Mouse (Mus musculus): ENCODE data around the gene Flt3l. TPM values are rescaled to one million over a fixed set of nuclear protein-coding genes. Genes with fewer than 3 reads are reported as not detected.
"Not testable (repeated sequence)": the region's sequence is repeated elsewhere in the genome, so short reads cannot be mapped to it uniquely, and the experiment has no call there.

The Flt3l gene
- polyA plus RNA-seq, 1 experiment from 2014 or later, result 2.3 TPM

GRCm38 (mm10) chr7:45155590-45155989, 19.4 kb upstream of the Flt3l start:
- no peak for DNase-seq
- no peak for ATAC-seq
- H3K4me2 ChIP-seq (ENCODE audit: low read depth, low read length), result no peak overlapping the region

GRCm38 (mm10) chr7:45154993-45155514, 18.8 kb upstream of the Flt3l start:
- TF ChIP-seq EP300 (IDR thresholded peaks at IDR 0.05; ENCODE audit: low read depth), result no peak
- peak; percentile 69 for TF ChIP-seq CTCF (IDR thresholded peaks at IDR 0.05; ENCODE audit: low read depth)
- Histone ChIP-seq H3K9ac (replicated peaks) (no peak overlapping the region), H3K27me3 (ENCODE audit: insufficient read depth, low read length) (no peaks in the 10 kb centered on the region), H3K4me1 (ENCODE audit: insufficient read depth) (peaks cover 16% of the 10 kb centered on the region), H3K27ac (ENCODE audit: low read depth) (peak overlapping the region; percentile 95), H3K4me2 (ENCODE audit: low read depth, low read length) (peak overlapping the region; percentile 97), H3K9me3 (ENCODE audit: low read length) (no peaks in the 10 kb centered on the region), H3K4me3 (ENCODE audit: low read depth, low read length) (peak overlapping the region; percentile 71), H3K36me3 (replicated peaks; ENCODE audit: insufficient read depth, low read length) (peaks cover 2% of the 10 kb centered on the region)
- ATAC-seq, result peak; percentile 51
- 75% methylated on average over 12 of the region's 12 CpGs for WGBS (ENCODE audit: insufficient replicate concordance)
- peak; percentile 70 for DNase-seq

More at GRCm38 (mm10) chr7:45155590-45155989, 19.4 kb upstream of the Flt3l start:
- Histone ChIP-seq H3K9ac (replicated peaks) (no peak overlapping the region), H3K9me3 (ENCODE audit: low read length) (no peaks in the 10 kb centered on the region), H3K27ac (ENCODE audit: low read depth) (no peak overlapping the region), H3K4me1 (ENCODE audit: insufficient read depth) (peaks cover 16% of the 10 kb centered on the region), H3K27me3 (ENCODE audit: insufficient read depth, low read length) (no peaks in the 10 kb centered on the region), H3K36me3 (replicated peaks; ENCODE audit: insufficient read depth, low read length) (peaks cover 2% of the 10 kb centered on the region), H3K4me3 (ENCODE audit: low read depth, low read length) (no peak overlapping the region)
- WGBS (ENCODE audit: insufficient replicate concordance), result 81% methylated on average over 9 of the region's 9 CpGs
- no peak for TF ChIP-seq CTCF (IDR thresholded peaks at IDR 0.05; ENCODE audit: low read depth)
- no peak for TF ChIP-seq EP300 (IDR thresholded peaks at IDR 0.05; ENCODE audit: low read depth)

- no peaks in the 10 kb centered on the region for H3K9me3 ChIP-seq (ENCODE audit: low read length)
- peak; percentile 96 for ATAC-seq
- peaks cover 2% of the 10 kb centered on the region for H3K36me3 ChIP-seq (replicated peaks; ENCODE audit: insufficient read depth, low read length)
- peak within 1 kb of the TSS; percentile 71 for H3K4me3 ChIP-seq (ENCODE audit: low read depth, low read length)
- DNase-seq, result peak; percentile 98
- TF ChIP-seq CTCF (IDR thresholded peaks at IDR 0.05; ENCODE audit: low read depth) (peak; percentile 76), EP300 (IDR thresholded peaks at IDR 0.05; ENCODE audit: low read depth) (peak; percentile 42; the same call in 1 of the 2 replicates)
- H3K27ac ChIP-seq (ENCODE audit: low read depth), result peak within 1 kb of the TSS; percentile 95
- WGBS (ENCODE audit: insufficient replicate concordance), result 2% methylated on average over 69 of the region's 69 CpGs
- peaks cover 16% of the 10 kb centered on the region for H3K4me1 ChIP-seq (ENCODE audit: insufficient read depth)
- H3K9ac ChIP-seq (replicated peaks), result peak within 1 kb of the TSS; percentile 88
- peak within 1 kb of the TSS; percentile 97 for H3K4me2 ChIP-seq (ENCODE audit: low read depth, low read length)
- H3K27me3 ChIP-seq (ENCODE audit: insufficient read depth, low read length), result no peaks in the 10 kb centered on the region
These were observed 18.1 kb upstream of the Flt3l start, which contains the start of the genes Pih1d1 and Aldh16a1 for GRCm38 (mm10) chr7:45154096-45154992. TSS of gene Pih1d1 (plus strand) at chr7:45154303. TSS of gene Aldh16a1 (minus strand) at chr7:45154584.

GRCm38 (mm10) chr7:45153586-45153985, 17.4 kb upstream of the Flt3l start:
- ATAC-seq (no peak), DNase-seq (no peak)
- peak overlapping the region; percentile 95 for H3K27ac ChIP-seq (ENCODE audit: low read depth)

GRCm38 (mm10) chr7:45153052-45153451, 16.8 kb upstream of the Flt3l start:
- not testable (repeated sequence) for H3K27me3 ChIP-seq (ENCODE audit: insufficient read depth, low read length); H3K27ac ChIP-seq (ENCODE audit: low read depth); H3K9me3 ChIP-seq (ENCODE audit: low read length); DNase-seq; H3K9ac ChIP-seq (replicated peaks); H3K36me3 ChIP-seq (replicated peaks; ENCODE audit: insufficient read depth, low read length); ATAC-seq; H3K4me3 ChIP-seq (ENCODE audit: low read depth, low read length)
- WGBS (ENCODE audit: insufficient replicate concordance), result 75% methylated on average over 2 of the region's 2 CpGs
- Histone ChIP-seq H3K4me1 (ENCODE audit: insufficient read depth) (peaks cover 21% of the 10 kb centered on the region), H3K4me2 (ENCODE audit: low read depth, low read length) (peak overlapping the region; percentile 97)

More at GRCm38 (mm10) chr7:45153586-45153985, 17.4 kb upstream of the Flt3l start:
- H3K27me3 ChIP-seq (ENCODE audit: insufficient read depth, low read length), result no peaks in the 10 kb centered on the region
- peaks cover 18% of the 10 kb centered on the region for H3K4me1 ChIP-seq (ENCODE audit: insufficient read depth)
- no peak for TF ChIP-seq EP300 (IDR thresholded peaks at IDR 0.05; ENCODE audit: low read depth)
- no peak for TF ChIP-seq CTCF (IDR thresholded peaks at IDR 0.05; ENCODE audit: low read depth)
- no peaks in the 10 kb centered on the region for H3K9me3 ChIP-seq (ENCODE audit: low read length)
- H3K4me3 ChIP-seq (ENCODE audit: low read depth, low read length), result peak overlapping the region; percentile 71
- 4% methylated on average over 5 of the region's 5 CpGs for WGBS (ENCODE audit: insufficient replicate concordance)
- peaks cover 2% of the 10 kb centered on the region for H3K36me3 ChIP-seq (replicated peaks; ENCODE audit: insufficient read depth, low read length)
- H3K9ac ChIP-seq (replicated peaks), result peak overlapping the region; percentile 88
- peak overlapping the region; percentile 97 for H3K4me2 ChIP-seq (ENCODE audit: low read depth, low read length)

GRCm38 (mm10) chr7:45151303-45151702, 15.1 kb upstream of the Flt3l start:
- DNase-seq, result no peak
- Histone ChIP-seq H3K27me3 (ENCODE audit: insufficient read depth, low read length) (no peaks in the 10 kb centered on the region), H3K4me1 (ENCODE audit: insufficient read depth) (peaks cover 26% of the 10 kb centered on the region), H3K4me3 (ENCODE audit: low read depth, low read length) (no peak overlapping the region), H3K27ac (ENCODE audit: low read depth) (peak overlapping the region; percentile 22; the same call in 1 of the 2 replicates), H3K4me2 (ENCODE audit: low read depth, low read length) (no peak overlapping the region), H3K9me3 (ENCODE audit: low read length) (no peaks in the 10 kb centered on the region), H3K9ac (replicated peaks) (no peak overlapping the region), H3K36me3 (replicated peaks; ENCODE audit: insufficient read depth, low read length) (peaks cover 4% of the 10 kb centered on the region)
- 67% methylated on average over 11 of the region's 11 CpGs for WGBS (ENCODE audit: insufficient replicate concordance)
- TF ChIP-seq CTCF (IDR thresholded peaks at IDR 0.05; ENCODE audit: low read depth), result no peak
- TF ChIP-seq EP300 (IDR thresholded peaks at IDR 0.05; ENCODE audit: low read depth), result no peak
- ATAC-seq, result no peak

All from liver, postnatal 0 days (tissue).